Mouse (Mus musculus): Measurements from ENCODE around the gene Ccl28.
A peak's percentile ranks its signal among the peaks of the same experiment; 100 is the strongest.
"Not testable (repeated sequence)": the region's sequence is repeated elsewhere in the genome, so short reads cannot be mapped to it uniquely, and the experiment has no call there.

Gene Ccl28

DNA sequence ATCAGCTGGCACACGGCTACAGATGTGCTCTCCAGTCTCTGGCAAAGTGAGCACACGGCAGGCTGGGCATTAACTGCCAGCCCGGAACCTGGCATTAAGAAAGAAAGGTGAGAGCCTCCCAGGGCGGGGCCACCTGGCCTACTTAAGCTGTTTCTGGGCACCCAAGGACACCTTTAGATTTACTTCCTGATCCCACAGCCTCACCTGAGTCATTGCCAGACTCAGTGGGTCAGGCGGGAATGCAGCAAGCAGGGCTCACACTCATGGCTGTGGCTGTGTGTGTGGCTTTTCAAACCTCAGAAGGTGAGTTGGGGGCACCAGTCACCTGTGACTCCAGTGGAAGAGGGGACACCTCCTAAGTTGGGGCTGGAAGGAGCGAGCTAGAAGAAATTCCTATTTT, at the start of gene Ccl28:
Gene Ccl28 (plus strand): TSS at position 186 of the 400 bp plus-strand sequence.
- DNase-seq (ENCODE audit: low spot score), result no peak

DNA sequence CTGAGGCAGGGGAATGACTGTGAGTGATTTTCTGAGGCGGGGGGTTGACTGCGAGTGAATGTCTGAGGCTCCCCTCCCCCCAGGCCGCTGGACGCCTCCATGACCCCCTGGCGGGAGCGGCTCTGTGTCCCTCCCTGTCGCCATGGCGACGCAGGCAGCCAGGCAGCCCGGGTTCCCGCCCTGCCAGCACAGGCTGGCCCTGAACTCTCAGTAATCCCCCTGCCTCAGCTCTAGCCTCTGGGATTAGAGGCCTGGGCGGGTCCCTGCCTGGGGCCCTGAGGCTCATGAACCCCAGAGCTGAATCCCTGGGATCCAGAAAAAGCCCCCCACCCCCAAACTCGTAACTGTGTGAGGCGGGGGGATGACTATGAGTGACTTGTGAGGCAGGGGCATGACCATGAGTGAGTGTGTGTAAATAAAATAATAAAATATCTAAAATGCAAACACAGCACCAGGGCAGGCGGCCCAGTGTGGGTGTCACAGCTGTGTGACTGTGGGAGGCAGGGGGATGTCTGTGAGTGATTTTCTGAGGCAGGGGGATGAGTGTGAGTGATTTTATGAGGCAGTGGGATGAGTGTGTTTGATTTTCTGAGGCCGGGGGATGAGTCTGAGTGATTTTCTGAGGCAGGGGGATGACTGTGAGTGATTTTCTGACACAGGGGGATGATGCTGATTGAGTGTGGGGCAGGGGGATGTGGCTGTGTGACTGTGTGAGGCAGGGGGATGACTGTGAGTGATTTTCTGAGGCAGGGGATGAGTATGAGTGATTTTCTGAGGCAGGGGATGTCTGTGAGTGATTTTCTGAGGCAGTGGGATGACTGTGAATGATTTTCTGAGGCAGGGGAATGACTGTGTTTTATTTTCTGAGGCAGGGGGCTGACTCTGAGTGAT, 27.1 kb upstream of the Ccl28 start:
- DNase-seq (ENCODE audit: low spot score), result peak; percentile 90

DNA sequence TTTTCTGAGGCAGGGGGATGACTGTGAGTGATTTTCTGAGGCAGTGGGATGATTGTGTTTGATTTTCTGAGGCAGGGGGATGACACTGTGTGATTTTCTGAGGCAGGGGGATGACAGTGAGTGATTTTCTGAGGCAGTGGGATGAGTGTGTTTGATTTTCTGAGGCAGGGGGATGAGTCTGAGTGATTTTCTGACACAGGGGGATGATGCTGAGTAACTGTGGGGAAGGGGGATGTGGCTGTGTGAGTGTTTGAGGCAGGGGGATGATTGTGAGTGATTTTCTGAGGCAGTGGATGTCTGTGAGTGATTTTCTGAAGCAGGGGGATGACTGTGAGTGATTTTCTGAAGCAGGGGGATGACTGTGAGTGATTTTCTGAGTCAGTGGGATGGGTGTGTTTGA, 25.2 kb upstream of the Ccl28 start:
- peak; percentile 53 for DNase-seq (ENCODE audit: low spot score)

- DNase-seq (ENCODE audit: low spot score), result not testable (repeated sequence)
Measured at GRCm38 (mm10) chr13:119599066-119599465, 24.6 kb upstream of the Ccl28 start.

- DNase-seq (ENCODE audit: low spot score), result peak; percentile 8
Measured at GRCm38 (mm10) chr13:119599498-119599897, 24.1 kb upstream of the Ccl28 start.

DNA sequence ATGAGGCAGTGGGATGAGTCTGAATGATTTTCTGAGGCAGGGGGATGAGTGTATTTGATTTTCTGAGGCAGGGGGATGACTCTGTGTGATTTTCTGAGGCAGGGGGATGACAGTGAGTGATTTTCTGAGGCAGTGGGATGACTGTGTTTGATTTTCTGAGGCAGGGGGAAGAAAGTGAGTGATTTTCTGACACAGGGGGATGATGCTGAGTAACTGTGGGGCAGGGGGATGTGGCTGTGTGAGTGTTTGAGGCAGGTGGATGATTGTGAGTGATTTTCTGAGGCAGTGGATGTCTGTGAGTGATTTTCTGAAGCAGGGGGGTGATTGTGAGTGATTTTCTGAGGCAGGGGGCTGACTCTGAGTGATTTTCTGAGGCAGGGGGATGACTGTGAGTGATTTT, 23.5 kb upstream of the Ccl28 start:
- DNase-seq (ENCODE audit: low spot score), result peak; percentile 85

- peak; percentile 86 for DNase-seq (ENCODE audit: low spot score)
Measured at GRCm38 (mm10) chr13:119602688-119603331, 20.8 kb upstream of the Ccl28 start.

- DNase-seq (ENCODE audit: low spot score), result not testable (repeated sequence)
Measured at GRCm38 (mm10) chr13:119603890-119604289, 19.7 kb upstream of the Ccl28 start.

GRCm38 (mm10) chr13:119604322-119604721, 19.3 kb upstream of the Ccl28 start:
- not testable (repeated sequence) for DNase-seq (ENCODE audit: low spot score)

- no peak for DNase-seq (ENCODE audit: low spot score)
Measured at GRCm38 (mm10) chr13:119618841-119619240, 4.8 kb upstream of the Ccl28 start.

GRCm38 (mm10) chr13:119619735-119620134, 3.9 kb upstream of the Ccl28 start:
- DNase-seq (ENCODE audit: low spot score), result no peak

GRCm38 (mm10) chr13:119625952-119626351, 2.3 kb downstream of the Ccl28 start:
- DNase-seq (ENCODE audit: low spot score), result peak; percentile 47

DNA sequence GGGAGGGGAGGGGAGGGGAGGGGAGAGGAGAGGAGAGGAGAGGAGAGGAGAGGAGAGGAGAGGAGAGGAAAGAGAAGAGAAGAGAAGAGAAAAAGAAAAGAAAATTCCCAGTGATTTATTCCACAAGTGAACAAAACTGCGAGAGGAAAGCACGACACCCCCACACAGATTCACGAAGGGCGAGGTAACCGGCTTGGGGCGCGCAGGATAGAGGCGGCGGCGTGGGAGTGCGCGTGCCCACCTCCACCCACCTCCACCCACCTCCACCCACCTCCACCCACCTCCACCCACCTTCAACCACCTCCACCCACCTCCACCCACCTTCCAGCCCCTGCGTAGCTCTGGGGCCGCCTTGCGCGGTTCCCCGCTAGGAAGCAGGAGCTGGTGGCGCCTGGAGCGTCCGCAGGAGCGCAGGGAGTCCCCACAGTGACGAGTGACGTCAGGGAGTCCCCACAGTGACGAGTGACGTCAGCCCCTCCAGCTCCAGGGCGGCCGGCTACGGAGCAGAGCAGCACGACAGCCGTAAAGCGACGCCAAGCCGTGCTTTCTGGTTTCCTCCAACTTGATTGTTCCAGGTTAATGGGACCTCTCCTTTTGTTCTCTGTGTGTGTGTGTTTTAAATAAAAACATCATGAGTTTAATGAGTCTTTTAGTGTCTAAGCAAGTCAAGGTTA, 8.0 kb downstream of the Ccl28 start:
- DNase-seq (ENCODE audit: low spot score), result peak; percentile 95

DNA sequence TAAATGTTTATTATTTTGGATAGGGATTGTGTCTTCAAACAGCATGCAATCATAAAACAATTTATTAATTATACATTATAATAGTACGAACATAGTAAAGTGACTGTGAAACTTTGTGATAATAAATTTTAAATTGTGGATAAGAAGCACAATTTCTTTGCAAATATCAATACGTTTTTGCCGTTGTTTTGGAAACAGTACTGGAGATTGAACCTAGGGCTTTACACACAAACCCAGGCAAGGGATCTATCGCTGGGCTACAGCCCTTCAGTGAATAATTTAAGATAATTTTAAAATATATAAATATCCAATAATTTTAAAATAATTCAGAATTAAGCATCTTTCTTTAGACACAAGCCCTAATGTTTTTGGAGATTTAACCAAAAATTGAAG, 8.5 kb downstream of the Ccl28 start:
- DNase-seq (ENCODE audit: low spot score), result no peak

DNA sequence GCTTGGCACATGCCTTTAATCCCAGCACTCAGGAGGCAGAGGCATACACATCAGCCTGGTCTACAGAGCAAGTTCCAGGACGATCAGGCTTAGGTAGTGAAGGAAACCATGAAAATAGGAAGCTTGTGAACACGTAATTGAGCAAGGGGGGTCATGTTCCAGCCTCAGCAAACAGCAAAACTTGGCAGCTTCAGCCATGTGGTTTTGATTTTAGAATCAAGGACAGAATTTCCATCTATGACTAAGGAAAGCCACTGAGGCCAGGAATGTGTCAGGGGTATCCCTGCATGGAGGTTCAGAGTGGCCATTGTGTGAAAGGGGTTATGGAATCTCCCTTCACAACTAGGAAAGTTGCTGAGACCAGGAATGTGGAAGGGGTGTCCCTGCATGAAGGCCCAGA, 11.9 kb downstream of the Ccl28 start:
- DNase-seq (ENCODE audit: low spot score), result no peak

DNA sequence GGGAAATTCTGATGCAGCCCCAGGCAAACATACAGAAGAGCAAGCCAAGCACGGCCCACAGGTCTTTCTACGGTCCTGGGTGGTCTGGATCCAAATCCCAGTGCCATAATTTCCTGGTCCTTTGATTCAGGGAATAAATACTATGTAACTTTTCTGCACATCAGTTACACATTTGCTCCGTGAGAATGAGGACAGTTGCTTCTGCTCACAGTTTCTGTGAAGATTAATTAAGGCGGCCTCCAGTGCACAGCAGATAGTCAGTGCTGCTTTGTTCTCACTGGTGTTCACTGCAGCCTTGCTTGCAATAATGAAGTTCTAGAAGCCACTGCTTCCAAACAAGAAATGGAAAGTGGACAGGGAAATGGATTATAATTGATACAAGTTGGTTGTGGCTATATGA, 14.2 kb downstream of the Ccl28 start:
- no peak for DNase-seq (ENCODE audit: low spot score)

- no peak for DNase-seq (ENCODE audit: low spot score)
Measured at GRCm38 (mm10) chr13:119638449-119638848, 14.8 kb downstream of the Ccl28 start.

DNA sequence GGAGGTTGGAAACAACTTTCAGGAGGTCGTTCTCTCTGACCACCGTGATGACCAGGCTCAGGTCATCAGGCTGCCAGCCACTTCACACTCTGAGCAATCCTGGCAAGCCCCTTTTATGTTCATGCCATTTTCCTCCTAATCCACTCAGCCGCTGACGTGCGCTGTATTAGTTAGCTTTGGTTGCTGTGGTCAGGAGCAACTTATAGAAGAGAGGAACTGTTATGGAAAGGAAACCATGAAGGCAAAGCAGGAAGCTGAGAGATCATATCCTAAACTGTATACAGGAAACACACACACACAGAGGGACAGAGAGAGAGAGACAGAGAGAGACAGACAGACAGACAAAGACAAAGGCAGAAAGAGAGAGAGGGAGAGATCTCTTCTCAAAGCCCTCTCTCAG, 15.7 kb downstream of the Ccl28 start:
- DNase-seq (ENCODE audit: low spot score), result no peak

GRCm38 (mm10) chr13:119640504-119640903, 16.9 kb downstream of the Ccl28 start:
- DNase-seq (ENCODE audit: low spot score), result peak; percentile 78

GRCm38 (mm10) chr13:119641145-119641544, 17.5 kb downstream of the Ccl28 start:
- DNase-seq (ENCODE audit: low spot score), result no peak

DNA sequence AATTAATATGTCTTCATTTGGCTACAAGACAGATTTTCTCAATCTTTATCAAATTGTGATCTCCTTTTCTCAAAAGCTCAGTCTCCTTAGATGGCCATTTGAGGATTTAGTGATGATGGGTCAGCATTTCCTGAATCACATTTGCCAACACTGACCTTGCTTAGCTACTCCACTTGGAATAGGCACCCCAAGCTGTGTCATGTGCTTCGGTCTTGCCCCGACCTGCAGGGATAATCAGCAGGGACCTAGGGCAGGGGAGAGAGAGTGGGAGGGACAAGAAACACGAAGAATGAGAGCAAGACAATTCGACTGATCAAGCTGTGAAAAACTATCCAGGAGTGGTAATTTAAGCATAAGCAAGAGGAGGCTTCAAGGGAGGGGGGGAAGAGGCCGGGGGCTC, 21.1 kb downstream of the Ccl28 start:
- DNase-seq (ENCODE audit: low spot score), result no peak

GRCm38 (mm10) chr13:119646511-119646910, 22.9 kb downstream of the Ccl28 start:
- no peak for DNase-seq (ENCODE audit: low spot score)

Measured in embryo, embryonic 10.5 days (tissue).